Mouse (Mus musculus) spleen, postnatal 36 days (tissue): ENCODE results near the gene Sdhb.

Experiments used
- DNase-seq, 2 experiments: peaks; one replicate each; pipeline ENCODE4 v3.0.0; 2022; ENCODE audit warnings: low spot score in 2 of 2, mixed read lengths in 1 of 2

The Sdhb gene

GRCm38 (mm10) chr4:140960781-140961466 lies at the start of gene Sdhb:
Gene Sdhb, plus strand, starts transcription at chr4:140961203.
- peak; percentile 97 to 98 for DNase-seq

- DNase-seq, result no peak
Measured at GRCm38 (mm10) chr4:140911416-140911815, 49.6 kb upstream of the Sdhb start.

GRCm38 (mm10) chr4:140912271-140912833 lies 48.7 kb upstream of the Sdhb start:
- no peak for DNase-seq

GRCm38 (mm10) chr4:140913565-140913964 lies 47.4 kb upstream of the Sdhb start:
- no peak for DNase-seq

- no peak for DNase-seq
Measured at GRCm38 (mm10) chr4:140914731-140915131, 46.3 kb upstream of the Sdhb start.

- DNase-seq, result no peak
Measured at GRCm38 (mm10) chr4:140915235-140915634, 45.8 kb upstream of the Sdhb start.

- DNase-seq, result no peak
Measured at GRCm38 (mm10) chr4:140916296-140916695, 44.7 kb upstream of the Sdhb start.

GRCm38 (mm10) chr4:140917451-140917850 lies 43.6 kb upstream of the Sdhb start:
- DNase-seq, result no peak

GRCm38 (mm10) chr4:140919974-140920836 lies 40.8 kb upstream of the Sdhb start:
- DNase-seq, result no peak

- no peak for DNase-seq
Measured at GRCm38 (mm10) chr4:140922508-140922907, 38.5 kb upstream of the Sdhb start.

GRCm38 (mm10) chr4:140925648-140926047 lies 35.4 kb upstream of the Sdhb start:
- DNase-seq, result no peak

GRCm38 (mm10) chr4:140928349-140928748 lies 32.7 kb upstream of the Sdhb start:
- no peak for DNase-seq

GRCm38 (mm10) chr4:140929745-140930144 lies 31.3 kb upstream of the Sdhb start:
- no peak for DNase-seq

- DNase-seq, result no peak
Measured at GRCm38 (mm10) chr4:140930900-140931470, 30.0 kb upstream of the Sdhb start.

GRCm38 (mm10) chr4:140935643-140936042 lies 25.4 kb upstream of the Sdhb start:
- DNase-seq, result no peak

GRCm38 (mm10) chr4:140944356-140944755 lies 16.6 kb upstream of the Sdhb start:
- peak; percentile 85 for DNase-seq

GRCm38 (mm10) chr4:140944961-140945442 lies 16.0 kb upstream of the Sdhb start:
- DNase-seq, result peak; percentile 80

- no peak for DNase-seq
Measured at GRCm38 (mm10) chr4:140945571-140945970, 15.4 kb upstream of the Sdhb start.

GRCm38 (mm10) chr4:140946048-140946447 lies 15.0 kb upstream of the Sdhb start:
- DNase-seq, result no peak

GRCm38 (mm10) chr4:140946580-140947205 lies 14.3 kb upstream of the Sdhb start:
- no peak for DNase-seq
